Mouse (Mus musculus): ENCODE data around the gene Acaa1a.

Acaa1a gene

GRCm38 (mm10) chr9:119388956-119389355, 49.5 kb downstream of the Acaa1a start:
- DNase-seq (ENCODE audit: low spot score): no peak

DNA sequence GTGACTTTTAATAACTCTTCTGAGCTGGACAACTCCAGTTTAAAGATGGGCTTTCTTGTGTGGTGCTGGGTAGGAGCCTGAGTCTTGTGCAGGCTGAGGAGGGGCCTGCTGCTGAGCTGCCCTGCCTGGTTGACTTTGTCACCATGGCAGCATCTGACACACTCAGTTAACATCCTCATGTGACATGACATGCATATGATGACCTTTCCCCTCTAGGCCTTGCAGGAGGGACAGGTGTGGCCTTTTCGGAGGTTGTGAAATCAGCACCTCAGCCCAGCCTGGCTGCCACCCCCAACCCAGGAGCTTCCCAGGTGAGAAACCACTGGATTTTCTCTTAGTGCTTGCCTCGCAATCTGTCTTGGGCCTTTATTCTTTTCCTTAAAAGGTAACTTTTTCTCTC, 50.7 kb downstream of the Acaa1a start:
- DNase-seq (ENCODE audit: low spot score): no peak

DNA sequence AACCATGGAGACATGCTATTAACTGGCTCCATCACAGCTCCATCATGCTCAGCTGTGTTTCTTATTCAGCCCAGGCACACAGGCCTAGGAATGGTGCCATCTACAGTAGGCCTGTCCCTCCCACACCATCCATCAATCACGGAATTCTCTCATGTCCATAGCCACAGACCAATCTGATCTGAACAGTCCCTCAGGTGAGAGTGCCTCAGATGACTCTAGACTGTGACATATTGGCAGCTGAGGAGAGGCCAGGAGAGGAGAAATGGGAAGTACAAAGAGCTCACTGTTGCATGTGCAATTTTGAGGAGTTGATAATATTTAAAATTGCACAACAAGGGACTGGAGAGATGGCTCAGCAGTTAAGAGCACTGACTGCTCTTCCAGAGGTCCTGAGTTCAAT, 55.3 kb downstream of the Acaa1a start:
- DNase-seq (ENCODE audit: low spot score): no peak

Measured in c-Kit-positive CD71-positive TER-119-positive erythroid progenitor cells, embryonic 14.5 days (primary cell).